Mouse (Mus musculus): ENCODE results near the gene Zfp771.

GRCm38 (mm10) chr7:127217901-127218642, 26.0 kb upstream of the Zfp771 start:
- TF ChIP-seq CTCF (IDR thresholded peaks at IDR 0.05; ENCODE audit: control insufficient read depth, insufficient read depth, insufficient replicate concordance, low read depth, low read length) (no peak), POLR2A (IDR thresholded peaks at IDR 0.05; ENCODE audit: control insufficient read depth, low read depth, low read length) (no peak)
